7 mouse cellular contexts compared by ENCODE assay signal in genomic region chr12:84316721-84317621, GRCm38 (mm10). TPM values are rescaled to one million over a fixed set of nuclear protein-coding genes. Genes with fewer than 3 reads are reported as not detected.
DNase-seq lines count a peak whose midpoint lies in the region; ATAC-seq and TF ChIP-seq lines count a peak whose summit lies in the region.

Zfp410 (plus strand) TSS chr12:84316852.

- H3K27me3 ChIP-seq in intestine, postnatal 0 days (replicated peaks; ENCODE audit: control insufficient read depth, insufficient read depth, low read length): no peaks in the 10 kb centered on the region
- no peaks in the 10 kb centered on the region for H3K27me3 ChIP-seq in midbrain, embryonic 12.5 days
- H3K27me3 ChIP-seq in small intestine, adult 2 months (ENCODE audit: control insufficient read depth, insufficient read depth, low read length): no peaks in the 10 kb centered on the region

- DNase-seq in adrenal gland, adult 8-10 months: peak; percentile 81
- DNase-seq in embryo, embryonic 9.5 days (ENCODE audit: extremely low spot score): peak; percentile 92
- no peak for DNase-seq in gonadal fat pad, adult 2 months (ENCODE audit: low read depth)
- DNase-seq in left cerebral cortex, postnatal 4 days: peak; percentile 81

- TF ChIP-seq CTCF in intestine, postnatal 0 days (IDR thresholded peaks at IDR 0.05; ENCODE audit: low read depth): peak; percentile 30; the same call in 1 of the 2 replicates
- peak; percentile 12; the same call in 1 of the 2 replicates for TF ChIP-seq CTCF in small intestine, adult 2 months (IDR thresholded peaks at IDR 0.05; ENCODE audit: extremely low read depth, insufficient read length, insufficient replicate concordance, low read depth, low read length)

- TF ChIP-seq POLR2A in small intestine, adult 2 months (IDR thresholded peaks at IDR 0.05; ENCODE audit: low read depth, low read length): no peak; the same call in none of the 2 replicates

- peak within 1 kb of the TSS; percentile 95 for H3K9ac ChIP-seq in intestine, postnatal 0 days (ENCODE audit: low read depth, low read length)
- peak within 1 kb of the TSS; percentile 97 for H3K9ac ChIP-seq in midbrain, embryonic 12.5 days (replicated peaks)

- peak within 1 kb of the TSS; percentile 88 for H3K4me3 ChIP-seq in intestine, postnatal 0 days (ENCODE audit: low read depth, low read length)
- H3K4me3 ChIP-seq in midbrain, embryonic 12.5 days: peak within 1 kb of the TSS; percentile 99
- H3K4me3 ChIP-seq in small intestine, adult 2 months (ENCODE audit: low read depth, low read length): peak within 1 kb of the TSS; percentile 93

- WGBS in intestine, postnatal 0 days: under 1% methylated on average over 77 of the region's 77 CpGs
- WGBS in midbrain, embryonic 12.5 days: under 1% methylated on average over 77 of the region's 77 CpGs
- under 1% methylated on average over 77 of the region's 77 CpGs for WGBS in small intestine, adult 2 months

- H3K9me3 ChIP-seq in intestine, postnatal 0 days (ENCODE audit: control insufficient read depth): no peaks in the 10 kb centered on the region
- H3K9me3 ChIP-seq in midbrain, embryonic 12.5 days: no peaks in the 10 kb centered on the region

- intact Hi-C loops in left cerebral cortex, postnatal 4 days (cut with DNase I): no loop called here

- peaks cover 8% of the 10 kb centered on the region; the same call in 1 of the 2 replicates for H3K36me3 ChIP-seq in intestine, postnatal 0 days (ENCODE audit: control insufficient read depth, insufficient read depth)
- no peaks in the 10 kb centered on the region for H3K36me3 ChIP-seq in midbrain, embryonic 12.5 days
- H3K36me3 ChIP-seq in small intestine, adult 2 months (ENCODE audit: control insufficient read depth, insufficient read depth, low read length): peaks cover 4% of the 10 kb centered on the region; the same call in 1 of the 2 replicates

- ATAC-seq in intestine, postnatal 0 days: peak; percentile 90
- peak; percentile 96 for ATAC-seq in midbrain, embryonic 12.5 days (ENCODE audit: low FRiP score, low read depth)

- peak within 1 kb of the TSS; percentile 97 for H3K27ac ChIP-seq in intestine, postnatal 0 days (ENCODE audit: low read depth, low read length)
- peak within 1 kb of the TSS; percentile 90 for H3K27ac ChIP-seq in midbrain, embryonic 12.5 days (replicated peaks)
- peak within 1 kb of the TSS; percentile 82 for H3K27ac ChIP-seq in small intestine, adult 2 months (ENCODE audit: insufficient read depth, low read depth, low read length)

- H3K4me2 ChIP-seq in intestine, postnatal 0 days (replicated peaks; ENCODE audit: low read depth): peak within 1 kb of the TSS; percentile 82
- H3K4me2 ChIP-seq in midbrain, embryonic 12.5 days (replicated peaks): peak within 1 kb of the TSS; percentile 89

- no peaks in the 10 kb centered on the region; the same call in 1 of the 2 replicates for H3K4me1 ChIP-seq in intestine, postnatal 0 days (replicated peaks; ENCODE audit: control insufficient read depth, insufficient read depth, low read length)
- peaks cover 25% of the 10 kb centered on the region for H3K4me1 ChIP-seq in midbrain, embryonic 12.5 days
- H3K4me1 ChIP-seq in small intestine, adult 2 months (ENCODE audit: control insufficient read depth, insufficient read depth, insufficient read length, low read length): no peaks in the 10 kb centered on the region; the same call in 1 of the 2 replicates

RNA-seq across cellular contexts. Expression of gene Zfp410, which starts in this region (rescaled TPM):
- 10 to 100 TPM; 30.6 to 50.0 (median 36.0) TPM for total RNA-seq in adrenal gland, adult 8-10 months (2022)
- polyA plus RNA-seq in gonadal fat pad, adult 2 months (2012; rRNA removed): 31.6 and 36.2 TPM in 2 replicates
- 34.2 and 34.5 TPM in 2 replicates for polyA plus RNA-seq in intestine, postnatal 0 days (2015; fragmentation: Nextera tagmentation; extraction: Ambion mirVana)
- 10 to 100 TPM; 46.4 to 56.3 TPM for total RNA-seq in left cerebral cortex, postnatal 4 days (2021)
- polyA plus RNA-seq in midbrain, embryonic 12.5 days (2016; fragmentation: Nextera tagmentation; extraction: Ambion mirVana): 117 TPM in 2 replicates
- polyA plus RNA-seq in small intestine, adult 2 months (2012; rRNA removed): 17.4 and 20.5 TPM in 2 replicates
